Mouse (Mus musculus): Measurements from ENCODE around the gene Ankrd39. TPM values are rescaled to one million over a fixed set of nuclear protein-coding genes. Genes with fewer than 3 reads are reported as not detected.
"Not testable (repeated sequence)": the region's sequence is repeated elsewhere in the genome, so short reads cannot be mapped to it uniquely, and the experiment has no call there.

The Ankrd39 gene
- polyA plus RNA-seq, 1 experiment, result 13.5 TPM

- Histone ChIP-seq H3K4me1 (ENCODE audit: control insufficient read depth, insufficient read depth, insufficient read length, low read length) (no peaks in the 10 kb centered on the region), H3K36me3 (ENCODE audit: control insufficient read depth, insufficient read depth, low read length) (peaks cover 16% of the 10 kb centered on the region), H3K4me3 (ENCODE audit: low read depth, low read length) (no peak within 1 kb of the TSS), H3K27ac (ENCODE audit: insufficient read depth, low read depth, low read length) (no peak within 1 kb of the TSS), H3K27me3 (ENCODE audit: control insufficient read depth, insufficient read depth, low read length) (no peaks in the 10 kb centered on the region)
- WGBS, result 67% methylated on average over 9 of the region's 9 CpGs
- TF ChIP-seq CTCF (IDR thresholded peaks at IDR 0.05; ENCODE audit: extremely low read depth, insufficient read length, insufficient replicate concordance, low read depth, low read length) (no peak), POLR2A (IDR thresholded peaks at IDR 0.05; ENCODE audit: low read depth, low read length) (no peak)
These were observed 8.1 kb downstream of the Ankrd39 start, which contains the start of gene Gm42417 for GRCm38 (mm10) chr1:36539186-36539585. Gene Gm42417, minus strand, starts transcription at chr1:36539429.

GRCm38 (mm10) chr1:36538727-36539126 lies 8.5 kb downstream of the Ankrd39 start:
- Histone ChIP-seq H3K36me3 (ENCODE audit: control insufficient read depth, insufficient read depth, low read length) (peaks cover 16% of the 10 kb centered on the region), H3K27me3 (ENCODE audit: control insufficient read depth, insufficient read depth, low read length) (no peaks in the 10 kb centered on the region), H3K4me3 (ENCODE audit: low read depth, low read length) (no peak overlapping the region), H3K27ac (ENCODE audit: insufficient read depth, low read depth, low read length) (no peak overlapping the region), H3K4me1 (ENCODE audit: control insufficient read depth, insufficient read depth, insufficient read length, low read length) (no peaks in the 10 kb centered on the region)
- WGBS, result 69% methylated on average over 4 of the region's 4 CpGs
- no peak for TF ChIP-seq CTCF (IDR thresholded peaks at IDR 0.05; ENCODE audit: extremely low read depth, insufficient read length, insufficient replicate concordance, low read depth, low read length)
- no peak for TF ChIP-seq POLR2A (IDR thresholded peaks at IDR 0.05; ENCODE audit: low read depth, low read length)

- 94% methylated on average over 9 of the region's 9 CpGs for whole genome bisulfite sequencing
- H3K27me3 ChIP-seq (ENCODE audit: control insufficient read depth, insufficient read depth, low read length); H3K4me3 ChIP-seq (ENCODE audit: low read depth, low read length); H3K4me1 ChIP-seq (ENCODE audit: control insufficient read depth, insufficient read depth, insufficient read length, low read length); H3K27ac ChIP-seq (ENCODE audit: insufficient read depth, low read depth, low read length): not testable (repeated sequence)
- H3K36me3 ChIP-seq (ENCODE audit: control insufficient read depth, insufficient read depth, low read length), result peaks cover 14% of the 10 kb centered on the region
These were observed 10.5 kb downstream of the Ankrd39 start, which contains the start of gene Ankrd23 for GRCm38 (mm10) chr1:36536783-36537182. Gene Ankrd23, minus strand, starts transcription at chr1:36536883.

DNA sequence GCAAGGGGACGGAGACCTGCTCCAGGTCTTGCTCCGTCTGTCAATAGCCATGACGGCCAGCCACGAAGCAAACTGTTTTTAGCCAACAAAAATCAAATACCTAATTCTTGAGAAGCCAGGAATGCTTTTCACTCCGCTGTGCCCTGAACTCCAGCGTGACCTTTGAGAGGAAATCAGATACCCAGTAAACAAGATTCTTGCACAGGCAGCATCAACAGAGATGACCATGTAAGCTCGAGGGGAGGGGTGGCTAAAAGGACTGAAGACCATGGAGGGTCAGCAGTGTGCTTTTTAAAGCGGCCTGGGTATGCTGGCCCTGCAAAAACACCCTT lies 10.9 kb downstream of the Ankrd39 start:
- Histone ChIP-seq H3K4me1 (ENCODE audit: control insufficient read depth, insufficient read depth, insufficient read length, low read length) (no peaks in the 10 kb centered on the region), H3K27me3 (ENCODE audit: control insufficient read depth, insufficient read depth, low read length) (no peaks in the 10 kb centered on the region), H3K36me3 (ENCODE audit: control insufficient read depth, insufficient read depth, low read length) (peaks cover 11% of the 10 kb centered on the region), H3K27ac (ENCODE audit: insufficient read depth, low read depth, low read length) (no peak overlapping the region), H3K4me3 (ENCODE audit: low read depth, low read length) (no peak overlapping the region)
- no peak for TF ChIP-seq POLR2A (IDR thresholded peaks at IDR 0.05; ENCODE audit: low read depth, low read length)
- TF ChIP-seq CTCF (IDR thresholded peaks at IDR 0.05; ENCODE audit: extremely low read depth, insufficient read length, insufficient replicate concordance, low read depth, low read length), result no peak
- WGBS, result 76% methylated on average over 8 of the region's 8 CpGs

DNA sequence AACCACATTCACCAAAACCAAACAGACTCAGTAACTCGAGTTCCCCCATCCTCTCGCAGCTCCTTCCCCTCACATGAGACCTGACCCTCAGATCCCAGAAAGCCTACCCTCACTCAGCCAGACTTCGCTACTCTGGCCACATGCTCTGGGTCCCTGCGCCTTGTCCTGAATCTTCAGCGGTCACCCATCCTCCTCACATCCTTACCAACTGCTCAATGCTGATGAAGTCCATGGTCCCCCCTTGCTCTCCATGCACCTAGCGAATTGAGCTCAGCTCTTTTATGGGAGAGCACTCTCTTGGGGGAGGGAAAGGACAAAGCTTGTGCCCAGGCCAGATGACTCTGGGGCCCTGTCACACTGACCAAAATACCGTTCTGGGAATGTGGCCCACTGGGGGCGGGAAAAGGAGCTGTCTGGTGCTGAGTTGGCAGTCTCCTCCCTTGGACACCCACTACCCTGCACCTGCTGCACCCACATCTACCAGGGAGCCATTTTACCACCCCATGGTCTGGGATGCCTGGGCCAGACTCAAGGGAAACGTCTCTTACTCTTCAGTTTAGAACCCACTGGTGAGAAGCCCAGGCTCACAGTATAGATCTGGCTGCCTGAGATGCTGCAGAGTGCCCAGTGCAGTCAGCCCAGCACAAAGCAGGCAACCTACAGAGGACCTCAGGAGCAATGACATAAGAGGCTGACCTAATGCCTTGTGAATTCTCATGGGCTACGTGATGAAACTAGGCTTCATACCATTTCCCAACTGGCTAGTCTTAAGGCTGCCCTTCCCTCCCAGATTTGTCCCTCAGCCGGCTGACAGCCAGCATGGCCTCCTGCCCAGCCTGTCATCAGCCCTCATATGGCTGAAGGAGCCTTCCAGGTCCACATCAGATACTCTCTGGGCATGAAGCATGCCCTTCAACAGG lies 11.5 kb downstream of the Ankrd39 start:
- H3K4me1 ChIP-seq (ENCODE audit: control insufficient read depth, insufficient read depth, insufficient read length, low read length), result no peaks in the 10 kb centered on the region
- H3K4me3 ChIP-seq (ENCODE audit: low read depth, low read length), result no peak overlapping the region
- no peak overlapping the region for H3K27ac ChIP-seq (ENCODE audit: insufficient read depth, low read depth, low read length)
- no peaks in the 10 kb centered on the region for H3K27me3 ChIP-seq (ENCODE audit: control insufficient read depth, insufficient read depth, low read length)
- WGBS, result 84% methylated on average over 11 of the region's 11 CpGs
- TF ChIP-seq CTCF (IDR thresholded peaks at IDR 0.05; ENCODE audit: extremely low read depth, insufficient read length, insufficient replicate concordance, low read depth, low read length) (no peak), POLR2A (IDR thresholded peaks at IDR 0.05; ENCODE audit: low read depth, low read length) (no peak)
- H3K36me3 ChIP-seq (ENCODE audit: control insufficient read depth, insufficient read depth, low read length), result peaks cover 6% of the 10 kb centered on the region

- Histone ChIP-seq H3K27me3 (ENCODE audit: control insufficient read depth, insufficient read depth, low read length) (no peaks in the 10 kb centered on the region), H3K27ac (ENCODE audit: insufficient read depth, low read depth, low read length) (no peak overlapping the region), H3K4me1 (ENCODE audit: control insufficient read depth, insufficient read depth, insufficient read length, low read length) (no peaks in the 10 kb centered on the region), H3K36me3 (ENCODE audit: control insufficient read depth, insufficient read depth, low read length) (peaks cover 4% of the 10 kb centered on the region), H3K4me3 (ENCODE audit: low read depth, low read length) (no peak overlapping the region)
- no peak for TF ChIP-seq CTCF (IDR thresholded peaks at IDR 0.05; ENCODE audit: extremely low read depth, insufficient read length, insufficient replicate concordance, low read depth, low read length)
- TF ChIP-seq POLR2A (IDR thresholded peaks at IDR 0.05; ENCODE audit: low read depth, low read length), result no peak
- 24% methylated on average over 6 of the region's 6 CpGs for WGBS
These were observed 12.6 kb downstream of the Ankrd39 start for GRCm38 (mm10) chr1:36534595-36535058.

DNA sequence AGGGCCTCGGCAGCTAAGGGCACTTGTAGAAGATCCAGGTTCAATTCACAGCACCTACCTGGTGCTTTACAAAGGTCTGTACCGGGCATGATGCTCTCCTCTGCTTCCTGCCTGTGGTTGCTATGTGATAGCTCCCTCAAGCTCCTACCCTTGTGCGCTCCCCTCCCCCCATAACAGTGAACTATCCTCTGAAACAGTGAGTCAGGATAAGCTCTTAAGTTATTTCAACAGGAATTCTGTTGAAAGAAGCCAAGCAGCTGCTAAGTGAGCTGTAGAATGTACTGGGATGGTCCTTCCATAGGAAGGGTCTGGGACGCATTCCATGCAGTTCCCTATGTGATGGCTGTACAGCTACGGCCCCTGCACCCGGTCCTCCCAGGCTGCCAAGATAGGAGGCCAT lies 13.7 kb downstream of the Ankrd39 start:
- 89% methylated on average over 6 of the region's 6 CpGs for WGBS
- no peak overlapping the region for H3K4me3 ChIP-seq (ENCODE audit: low read depth, low read length)
- peaks cover under 1% of the 10 kb centered on the region; the same call in 1 of the 2 replicates for H3K36me3 ChIP-seq (ENCODE audit: control insufficient read depth, insufficient read depth, low read length)
- H3K27me3 ChIP-seq (ENCODE audit: control insufficient read depth, insufficient read depth, low read length), result no peaks in the 10 kb centered on the region
- no peaks in the 10 kb centered on the region for H3K4me1 ChIP-seq (ENCODE audit: control insufficient read depth, insufficient read depth, insufficient read length, low read length)
- no peak for TF ChIP-seq POLR2A (IDR thresholded peaks at IDR 0.05; ENCODE audit: low read depth, low read length)
- no peak for TF ChIP-seq CTCF (IDR thresholded peaks at IDR 0.05; ENCODE audit: extremely low read depth, insufficient read length, insufficient replicate concordance, low read depth, low read length)
- no peak overlapping the region for H3K27ac ChIP-seq (ENCODE audit: insufficient read depth, low read depth, low read length)

Data from small intestine, adult 2 months (tissue).